Comparison of ENCODE assay signal across 8 mouse cellular contexts in the genomic region with DNA sequence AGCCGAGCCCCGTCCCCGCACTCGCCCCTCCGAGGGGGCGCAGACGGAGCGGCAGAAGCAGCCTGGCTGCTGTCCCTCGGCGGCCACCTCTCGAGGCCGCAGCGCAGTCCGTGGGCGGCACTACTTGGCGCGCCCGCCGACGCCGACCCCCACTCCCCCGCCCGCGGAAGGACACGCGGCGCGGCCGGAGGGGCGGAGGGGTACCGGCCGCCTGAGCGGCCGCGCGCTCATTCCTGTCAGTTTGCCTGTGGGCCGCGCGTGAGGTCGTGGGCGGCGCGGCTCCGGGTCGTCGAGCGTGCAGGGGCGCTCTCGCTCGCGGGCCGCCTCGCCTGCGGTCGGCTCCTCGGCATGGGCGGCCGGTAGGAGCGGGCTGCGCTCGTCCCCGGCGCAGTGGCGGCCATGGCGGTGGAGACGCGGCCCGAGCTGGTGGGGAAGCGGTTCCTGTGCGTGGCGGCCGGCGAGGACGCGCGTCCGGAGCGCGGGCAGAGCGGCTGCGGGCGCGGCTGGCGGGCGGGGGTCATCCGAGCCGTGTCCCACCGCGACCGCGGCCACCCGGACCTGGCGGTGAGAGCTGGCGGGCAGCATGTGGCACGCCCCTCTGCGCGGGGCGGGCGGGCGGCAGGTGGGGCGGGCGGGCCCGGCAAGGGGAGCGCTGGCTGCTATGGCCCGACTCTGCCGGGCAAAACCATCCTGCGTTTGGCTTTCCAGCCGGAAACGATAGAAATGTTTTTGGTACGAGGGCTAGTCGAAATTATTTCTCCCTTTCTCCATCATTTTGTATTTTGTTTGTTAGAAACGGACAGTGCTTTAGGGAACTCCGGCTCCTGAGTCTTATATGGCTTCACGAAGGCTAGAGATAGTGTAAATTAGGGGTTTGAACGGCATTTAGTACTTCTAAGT. TPM values are rescaled to one million over a fixed set of nuclear protein-coding genes. Genes with fewer than 3 reads are reported as not detected.
DNase-seq lines count a peak whose midpoint lies in the region; ATAC-seq and TF ChIP-seq lines count a peak whose summit lies in the region.

No protein-coding gene starts in this region.

- H3K4me2 ChIP-seq in embryonic facial prominence, embryonic 15.5 days (replicated peaks): peak overlapping the region; percentile 93
- peak overlapping the region; percentile 100 for H3K4me2 ChIP-seq in liver, embryonic 12.5 days

- TF ChIP-seq POLR2A in kidney, adult 2 months (IDR thresholded peaks at IDR 0.05; ENCODE audit: low read depth, low read length): no peak

- TF ChIP-seq CTCF in kidney, adult 2 months (conservative IDR thresholded peaks at IDR 0.05; ENCODE audit: insufficient read depth, insufficient read length, low read depth, low read length): no peak

- H3K27me3 ChIP-seq in kidney, adult 2 months (replicated peaks; ENCODE audit: control insufficient read depth, insufficient read depth, low read length): no peaks in the 10 kb centered on the region
- H3K27me3 ChIP-seq in embryonic facial prominence, embryonic 15.5 days: no peaks in the 10 kb centered on the region
- no peaks in the 10 kb centered on the region for H3K27me3 ChIP-seq in hindbrain, embryonic 10.5 days (ENCODE audit: insufficient read depth, poor library complexity, severe bottlenecking)
- H3K27me3 ChIP-seq in liver, embryonic 12.5 days (replicated peaks): peaks cover 42% of the 10 kb centered on the region

- peaks cover 5% of the 10 kb centered on the region; the same call in 1 of the 2 replicates for H3K4me1 ChIP-seq in kidney, adult 2 months (ENCODE audit: control insufficient read depth, insufficient read depth, low read length)
- H3K4me1 ChIP-seq in embryonic facial prominence, embryonic 15.5 days: peaks cover 32% of the 10 kb centered on the region
- H3K4me1 ChIP-seq in hindbrain, embryonic 10.5 days (replicated peaks): peaks cover 37% of the 10 kb centered on the region
- H3K4me1 ChIP-seq in liver, embryonic 12.5 days: peaks cover 25% of the 10 kb centered on the region

- H3K36me3 ChIP-seq in kidney, adult 2 months (ENCODE audit: control insufficient read depth, insufficient read depth, low read length): no peaks in the 10 kb centered on the region
- H3K36me3 ChIP-seq in embryonic facial prominence, embryonic 15.5 days: no peaks in the 10 kb centered on the region
- H3K36me3 ChIP-seq in hindbrain, embryonic 10.5 days: no peaks in the 10 kb centered on the region
- H3K36me3 ChIP-seq in liver, embryonic 12.5 days: no peaks in the 10 kb centered on the region

- H3K4me3 ChIP-seq in kidney, adult 2 months (ENCODE audit: insufficient read depth, low read depth, low read length): peak overlapping the region; percentile 89
- H3K4me3 ChIP-seq in embryonic facial prominence, embryonic 15.5 days (replicated peaks): peak overlapping the region; percentile 87
- H3K4me3 ChIP-seq in hindbrain, embryonic 10.5 days: peak overlapping the region; percentile 91
- peak overlapping the region; percentile 79 for H3K4me3 ChIP-seq in liver, embryonic 12.5 days

- peak overlapping the region; percentile 67 for H3K9ac ChIP-seq in embryonic facial prominence, embryonic 15.5 days
- H3K9ac ChIP-seq in liver, embryonic 12.5 days: peak overlapping the region; percentile 78

- DNase-seq in kidney, adult 2 months: peak; percentile 54
- DNase-seq in kidney, adult 11 months: no peak
- peak; percentile 65 for DNase-seq in hindbrain, embryonic 10.5 days (ENCODE audit: low spot score)
- DNase-seq in neural tube, embryonic 10.5 days (ENCODE audit: extremely low spot score, low spot score): peak; percentile 69
- DNase-seq in thymus, postnatal 0 days (ENCODE audit: low spot score): peak; percentile 32

- under 1% methylated on average over 115 of the region's 115 CpGs for WGBS in kidney, adult 2 months
- 1% methylated on average over 90 of the region's 115 CpGs for WGBS in embryonic facial prominence, embryonic 15.5 days
- 2% methylated on average over 115 of the region's 115 CpGs for WGBS in hindbrain, embryonic 10.5 days
- 1% methylated on average over 94 of the region's 115 CpGs for WGBS in liver, embryonic 12.5 days (ENCODE audit: insufficient replicate concordance)

- ATAC-seq in activated CD4-positive, CD25-positive, alpha-beta regulatory T cell, adult 4 months: peak; percentile 55
- ATAC-seq in embryonic facial prominence, embryonic 15.5 days (ENCODE audit: insufficient number of reproducible peaks, low FRiP score, low TSS enrichment, low read depth): peak; percentile 75
- peak; percentile 75 for ATAC-seq in liver, embryonic 12.5 days

- H3K9me3 ChIP-seq in embryonic facial prominence, embryonic 15.5 days (replicated peaks): no peaks in the 10 kb centered on the region
- H3K9me3 ChIP-seq in hindbrain, embryonic 10.5 days: no peaks in the 10 kb centered on the region
- H3K9me3 ChIP-seq in liver, embryonic 12.5 days (replicated peaks): no peaks in the 10 kb centered on the region

- H3K27ac ChIP-seq in kidney, adult 2 months (ENCODE audit: insufficient read depth, low read depth, low read length): no peak overlapping the region
- H3K27ac ChIP-seq in embryonic facial prominence, embryonic 15.5 days (replicated peaks): peak overlapping the region; percentile 91
- H3K27ac ChIP-seq in hindbrain, embryonic 10.5 days: peak overlapping the region; percentile 91
- H3K27ac ChIP-seq in liver, embryonic 12.5 days: peak overlapping the region; percentile 56

RNA-seq across cellular contexts. Expression of gene Reep3, which starts 30.4 kb away (rescaled TPM):
- polyA plus RNA-seq in kidney, adult 2 months (2012; rRNA removed): 22.2 and 26.0 TPM in 2 replicates
- polyA plus RNA-seq in activated CD4-positive, CD25-positive, alpha-beta regulatory T cell, adult 4 months (2017; shearing (Covaris generic)): 10 to 100 TPM; 20.3 to 21.1 TPM
- polyA plus RNA-seq in embryonic facial prominence, embryonic 15.5 days (2015; fragmentation: Nextera tagmentation; extraction: Ambion mirVana): 47.7 and 55.5 TPM in 2 replicates
- 34.7 and 35.1 TPM in 2 replicates for polyA plus RNA-seq in hindbrain, embryonic 10.5 days (2016; fragmentation: Nextera tagmentation; extraction: Ambion mirVana)
- 8.7 and 8.8 TPM in 2 replicates for polyA plus RNA-seq in liver, embryonic 12.5 days (2016; fragmentation: Nextera tagmentation; extraction: Ambion mirVana)
- 18.1 and 18.2 TPM in 2 replicates for polyA plus RNA-seq in thymus, postnatal 0 days (2015; fragmentation: Nextera tagmentation; extraction: Ambion mirVana)

RNA-seq across cellular contexts. Expression of gene Jmjd1c, which starts 31.2 kb away (rescaled TPM):
- 9.4 and 10.0 TPM in 2 replicates for polyA plus RNA-seq in kidney, adult 2 months (2012; rRNA removed)
- polyA plus RNA-seq in activated CD4-positive, CD25-positive, alpha-beta regulatory T cell, adult 4 months (2017; shearing (Covaris generic)): 10 to 100 TPM; 35.2 to 44.7 TPM
- polyA plus RNA-seq in embryonic facial prominence, embryonic 15.5 days (2015; fragmentation: Nextera tagmentation; extraction: Ambion mirVana): 56.1 and 56.6 TPM in 2 replicates
- polyA plus RNA-seq in hindbrain, embryonic 10.5 days (2016; fragmentation: Nextera tagmentation; extraction: Ambion mirVana): 32.7 and 36.7 TPM in 2 replicates
- 16.1 and 16.3 TPM in 2 replicates for polyA plus RNA-seq in liver, embryonic 12.5 days (2016; fragmentation: Nextera tagmentation; extraction: Ambion mirVana)
- 53.5 and 61.4 TPM in 2 replicates for polyA plus RNA-seq in thymus, postnatal 0 days (2015; fragmentation: Nextera tagmentation; extraction: Ambion mirVana)
